Mouse (Mus musculus): ENCODE measurements at regions not wholly inside any gene's neighbourhood (a gene's known extent, or its start where the extent isn't known, plus 50 kb on each side); places are given as distances from the start of the nearest gene placed in this dataset.

GRCm38 (mm10) chr8:34709316-34709715, 597.8 kb upstream of the Gm10131 start:
- no peak for DNase-seq (ENCODE audit: low spot score in 2 of 2)

- no peak for DNase-seq (ENCODE audit: low spot score in 2 of 2)
Observed at GRCm38 (mm10) chr8:34703351-34703750, 591.8 kb upstream of the Gm10131 start.

- no peak for DNase-seq (ENCODE audit: low spot score in 2 of 2)
Observed at GRCm38 (mm10) chr8:34702806-34703205, 591.3 kb upstream of the Gm10131 start.

DNA sequence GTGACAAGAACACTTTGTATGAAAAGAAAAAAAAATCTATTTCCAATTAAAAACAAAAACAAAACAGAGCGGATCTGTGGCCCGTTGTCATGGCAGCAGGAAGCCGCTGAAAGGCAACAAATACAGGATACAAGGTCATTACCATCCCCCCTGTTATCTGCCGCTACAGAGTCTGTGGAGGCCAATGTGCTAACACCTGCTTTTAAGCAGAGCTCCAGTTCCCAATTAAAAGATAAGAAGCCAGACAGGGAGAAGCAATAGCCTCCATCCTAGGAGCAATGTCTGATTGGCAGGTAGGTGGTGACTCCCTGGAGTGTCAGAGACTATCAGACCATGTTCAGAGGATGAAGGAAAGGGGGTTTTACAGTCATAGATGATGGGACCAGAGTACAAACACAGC, 587.5 kb upstream of the Gm10131 start:
- DNase-seq (ENCODE audit: low spot score in 2 of 2), result no peak

DNA sequence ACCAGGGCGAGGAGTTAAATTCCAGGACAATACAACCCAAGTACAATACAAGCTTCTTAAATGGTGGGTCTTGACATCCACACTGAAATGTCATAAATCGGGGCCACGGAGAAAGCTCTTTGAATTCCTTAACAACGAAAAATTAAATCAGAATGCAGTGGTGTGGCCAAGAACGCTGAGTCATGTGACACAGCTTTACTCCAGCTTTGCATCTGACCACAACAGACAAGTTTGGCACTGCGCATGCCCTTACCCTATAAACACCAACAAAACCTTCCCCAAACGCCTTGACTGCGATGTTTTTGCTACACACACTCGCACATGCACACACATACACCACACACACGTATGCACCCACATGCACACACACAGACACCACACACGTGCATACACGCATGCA, 584.8 kb upstream of the Gm10131 start:
- DNase-seq (ENCODE audit: low spot score in 2 of 2), result no peak

GRCm38 (mm10) chr8:34692606-34693005, 581.1 kb upstream of the Gm10131 start:
- DNase-seq (ENCODE audit: low spot score in 2 of 2), result no peak

DNA sequence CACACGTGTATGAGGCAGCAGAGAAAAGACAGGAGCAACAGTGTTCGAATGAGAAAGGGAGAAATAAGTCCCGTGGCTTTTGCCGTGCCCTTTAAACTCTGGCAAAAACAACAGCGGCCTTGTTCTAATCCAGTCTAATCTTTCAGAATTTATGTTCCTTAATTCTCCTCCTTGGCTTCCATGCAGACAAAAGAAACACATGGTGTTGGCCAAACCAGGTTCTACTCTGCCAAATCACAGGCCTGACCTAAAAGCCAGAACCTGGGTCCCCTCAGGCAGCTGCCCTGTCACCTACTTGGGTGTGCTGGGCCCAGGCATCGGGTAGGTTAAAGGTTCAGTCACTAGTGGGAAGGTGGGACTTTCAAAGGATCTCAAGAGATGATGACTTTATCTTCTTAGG, 580.2 kb upstream of the Gm10131 start:
- DNase-seq (ENCODE audit: low spot score in 2 of 2), result no peak

GRCm38 (mm10) chr8:34689825-34690493, 578.4 kb upstream of the Gm10131 start:
- no peak for DNase-seq (ENCODE audit: low spot score in 2 of 2)

DNA sequence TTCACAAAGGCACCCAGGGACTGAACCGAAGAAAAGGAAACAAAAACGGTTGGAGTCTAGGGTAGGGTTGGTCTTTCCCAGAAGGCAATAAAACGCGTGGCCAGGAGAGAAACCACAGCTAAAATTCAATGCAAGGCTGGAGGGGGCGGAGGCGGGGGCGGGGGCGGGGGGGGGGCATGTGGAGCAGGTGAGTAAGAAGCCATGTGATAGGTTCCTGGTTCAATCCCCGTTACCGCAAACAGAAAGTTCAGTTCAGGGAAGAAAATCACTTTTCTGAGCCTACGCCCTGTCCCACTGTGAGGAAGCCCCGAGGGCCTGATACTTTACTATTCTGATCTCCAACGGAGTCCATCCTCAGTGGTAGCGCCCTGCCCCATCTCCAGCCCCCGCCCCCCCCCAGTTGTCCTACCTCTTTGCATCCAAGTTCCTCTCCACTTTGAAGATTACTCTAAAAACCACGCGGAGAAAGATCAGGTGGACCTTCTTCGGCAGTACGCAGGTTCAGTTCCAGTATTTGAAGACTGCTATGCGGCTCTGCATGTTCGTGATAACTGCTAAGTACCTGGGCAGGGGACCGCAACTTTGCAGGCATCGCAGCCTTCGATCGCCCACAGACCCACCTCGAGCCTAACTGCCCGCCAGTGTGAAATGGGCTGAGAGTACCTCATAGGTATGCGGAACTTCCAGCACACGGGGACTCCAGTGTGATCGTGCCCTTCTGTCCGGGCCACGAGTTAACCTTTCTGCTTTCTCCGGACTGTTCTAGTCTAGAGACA, 577.7 kb upstream of the Gm10131 start:
- DNase-seq (ENCODE audit: low spot score in 2 of 2), result no peak

DNA sequence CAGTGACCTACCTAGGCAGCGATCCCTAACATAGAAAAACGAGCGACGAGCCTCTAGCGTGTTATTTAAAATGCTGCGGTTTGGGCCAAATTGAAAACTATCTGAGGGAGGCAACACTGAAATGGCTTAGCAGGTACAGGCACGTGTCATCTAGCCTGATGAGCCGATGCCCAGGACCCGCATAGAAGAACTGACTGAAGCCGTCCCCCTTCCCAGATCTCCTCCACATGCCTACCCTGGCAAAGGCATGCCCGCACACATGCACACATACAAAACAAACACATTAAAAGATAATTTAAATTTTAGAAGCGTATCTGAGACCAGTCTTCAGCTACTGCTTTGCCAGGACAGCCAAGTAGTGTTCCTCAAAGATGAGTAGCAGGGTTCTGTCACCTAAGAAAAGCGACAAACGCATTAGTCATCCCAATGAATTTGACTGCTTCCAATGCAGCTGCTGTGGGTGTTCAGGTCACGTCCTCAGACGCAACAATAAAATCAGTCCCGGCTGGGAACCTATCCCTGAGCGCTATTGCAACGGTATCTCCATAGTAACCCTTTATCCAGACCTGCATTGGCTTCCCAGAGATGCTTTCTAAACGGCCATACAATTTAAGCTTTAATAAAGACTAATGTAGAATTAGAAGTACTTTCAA, 577.0 kb upstream of the Gm10131 start:
- peak; percentile 42 to 63 for DNase-seq (ENCODE audit: low spot score in 2 of 2)

- DNase-seq (ENCODE audit: low spot score in 2 of 2), result peak in 1 of 2 experiments; percentile 27
Observed at GRCm38 (mm10) chr8:34686371-34686770, 574.8 kb upstream of the Gm10131 start.

GRCm38 (mm10) chr8:34684683-34685082, 573.1 kb upstream of the Gm10131 start:
- no peak for DNase-seq (ENCODE audit: low spot score in 2 of 2)

- no peak for DNase-seq (ENCODE audit: low spot score in 2 of 2)
Observed at GRCm38 (mm10) chr8:34683173-34683572, 571.6 kb upstream of the Gm10131 start.

- no peak for DNase-seq (ENCODE audit: low spot score in 2 of 2)
Observed at GRCm38 (mm10) chr8:34682221-34682620, 570.7 kb upstream of the Gm10131 start.

DNA sequence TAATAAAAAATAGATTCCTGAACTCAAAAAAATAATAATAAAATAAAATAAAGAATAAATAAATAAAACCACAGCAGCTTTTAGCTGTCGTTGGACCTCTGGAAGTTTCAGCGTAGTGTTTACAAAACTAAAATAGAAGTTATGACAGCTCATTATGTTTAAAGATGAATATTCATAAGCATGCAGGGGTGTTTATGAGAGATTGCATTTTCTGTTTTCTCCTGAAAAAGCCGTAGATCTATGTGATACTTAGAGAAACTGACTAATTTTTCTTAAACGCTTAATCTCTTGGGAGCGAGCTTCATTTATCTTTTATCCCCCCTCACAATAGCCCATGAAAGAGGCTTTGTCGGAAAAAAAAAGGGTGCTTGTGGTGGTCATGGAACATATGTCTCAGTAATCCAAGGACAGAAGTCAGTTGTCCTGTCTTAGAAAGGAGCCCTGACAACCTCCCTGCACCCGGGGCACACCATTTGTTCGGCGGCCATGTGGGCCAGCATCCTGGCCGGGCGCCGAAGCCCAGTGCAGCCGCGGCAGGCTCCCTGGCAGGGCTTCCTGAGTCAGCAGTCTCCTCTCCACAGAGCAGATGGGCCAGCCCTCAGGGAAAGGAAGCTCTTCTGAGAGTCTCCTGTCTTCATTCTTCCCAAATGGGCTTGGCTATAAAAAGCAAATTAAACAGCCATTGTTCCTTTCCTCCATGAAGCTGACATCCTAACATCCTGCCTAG, 568.2 kb upstream of the Gm10131 start:
- DNase-seq (ENCODE audit: low spot score in 2 of 2), result peak; percentile 78 to 79

GRCm38 (mm10) chr8:34678879-34679278, 567.3 kb upstream of the Gm10131 start:
- DNase-seq (ENCODE audit: low spot score in 2 of 2), result no peak

DNA sequence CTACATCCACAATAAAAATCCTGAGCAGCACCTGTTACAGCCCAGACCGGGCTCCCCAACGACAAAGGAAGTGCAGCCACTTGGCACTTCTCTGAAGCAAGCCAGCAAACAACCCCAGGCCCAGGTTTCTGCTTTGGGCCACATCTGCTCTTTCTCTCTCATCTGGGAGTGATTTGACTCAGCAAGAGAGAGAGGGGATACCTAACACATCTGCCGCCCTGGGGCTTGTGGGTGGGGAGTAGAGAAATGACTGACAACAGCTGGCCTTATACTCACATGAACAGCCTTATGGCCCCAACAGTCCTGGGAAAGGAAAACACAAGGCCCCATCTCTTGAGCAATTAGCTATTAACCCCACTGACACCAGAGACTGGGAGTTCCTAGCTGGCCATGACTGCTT, 560.2 kb upstream of the Gm10131 start:
- no peak for DNase-seq (ENCODE audit: low spot score in 2 of 2)

GRCm38 (mm10) chr8:34670930-34671715, 559.6 kb upstream of the Gm10131 start:
- DNase-seq (ENCODE audit: low spot score in 2 of 2), result no peak

- no peak for DNase-seq (ENCODE audit: low spot score in 2 of 2)
Observed at GRCm38 (mm10) chr8:34669146-34669545, 557.6 kb upstream of the Gm10131 start.

- no peak for DNase-seq (ENCODE audit: low spot score in 2 of 2)
Observed at GRCm38 (mm10) chr8:34664429-34664828, 552.9 kb upstream of the Gm10131 start.

DNA sequence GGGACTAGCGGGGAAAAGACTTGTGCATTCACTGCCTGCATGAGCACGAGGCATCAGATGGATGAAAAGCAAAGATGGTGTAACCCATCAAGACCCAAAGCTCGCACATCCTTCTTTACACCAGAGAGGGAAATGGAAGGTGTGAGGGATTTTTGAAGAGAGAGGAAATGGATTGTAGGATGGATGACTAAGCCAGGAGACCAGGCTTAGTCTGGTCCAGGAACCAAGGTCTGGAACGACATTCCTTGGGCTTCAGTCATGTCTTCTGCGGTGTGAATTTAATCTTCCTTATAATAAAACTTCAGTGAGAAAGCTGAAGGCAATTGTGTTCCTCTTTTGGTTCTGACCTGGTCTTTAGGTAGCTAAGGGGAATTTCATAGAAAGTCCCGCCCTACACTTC, 551.0 kb upstream of the Gm10131 start:
- DNase-seq (ENCODE audit: low spot score in 2 of 2), result no peak
